Mouse (Mus musculus) heart, embryonic 16.5 days (tissue): ENCODE data around the gene Bco1. TPM values are rescaled to one million over a fixed set of nuclear protein-coding genes. Genes with fewer than 3 reads are reported as not detected.
A peak's percentile ranks its signal among the peaks of the same experiment; 100 is the strongest.

Experiments
- ATAC-seq: fragments of 200-750 bp; cut with Nextera tagmentation; replicated peaks from 2 replicates; pipeline ENCODE4 v1.8.0; 2017; ENCODE audit warnings: moderate number of reproducible peaks; ENCODE audit not compliant: insufficient read depth, low FRiP score; ENCODE audit errors: extremely low read depth
- H3K27ac ChIP-seq: fragments of 300-500 bp; sonication (generic); 2 replicates; pipeline ENCODE4 v1.5.1; 2014; ENCODE audit warnings: mild to moderate bottlenecking, low read length, control low read depth, moderate library complexity
- H3K27me3 ChIP-seq: fragments of 300-500 bp; sonication (generic); 2 replicates; pipeline ENCODE4 v1.6.1; 2014; ENCODE audit warnings: low read length, mixed read lengths; ENCODE audit not compliant: control insufficient read depth, insufficient read depth
- H3K36me3 ChIP-seq: fragments of 300-500 bp; sonication (generic); 2 replicates; pipeline ENCODE4 v1.6.1; 2014; ENCODE audit not compliant: control insufficient read depth, insufficient read depth
- H3K4me1 ChIP-seq: fragments of 300-500 bp; sonication (generic); 2 replicates; pipeline ENCODE4 v1.6.1; 2014; ENCODE audit warnings: low read length, mixed read lengths; ENCODE audit not compliant: control insufficient read depth, insufficient read depth
- H3K4me2 ChIP-seq: fragments of 300-500 bp; sonication (generic); 2 replicates; pipeline ENCODE4 v1.6.1; 2014; ENCODE audit warnings: low read depth, mild to moderate bottlenecking, control low read depth, low read length
- H3K4me3 ChIP-seq: fragments of 300-500 bp; sonication (generic); 2 replicates; pipeline ENCODE4 v1.5.1; 2014; ENCODE audit warnings: mild to moderate bottlenecking, control low read depth, low read length
- H3K9ac ChIP-seq: fragments of 300-500 bp; sonication (generic); 2 replicates; pipeline ENCODE4 v1.6.1; 2014; ENCODE audit warnings: low read length, control low read depth
- H3K9me3 ChIP-seq: fragments of 300-500 bp; sonication (generic); replicated peaks from 2 replicates; pipeline ENCODE4 v1.6.1; 2016; ENCODE audit warnings: low read length; ENCODE audit not compliant: control insufficient read depth
- WGBS: fragments of 180-500 bp; shearing (Covaris S2); extraction: QIAGEN DNeasy Blood & Tissue Kit; methylation state at CpG from one replicate; pipeline ENCODE4 v1.1.7; 2014; 5-methylcytosine and 5-hydroxymethylcytosine counted together
- polyA plus RNA-seq: library from polyadenylated mRNA; unstranded; fragments of >200 nt; fragmentation: Nextera tagmentation; extraction: Ambion mirVana; gene quantifications from 2 replicates; pipeline ENCODE4 v1.2.1, GENCODE M21; 2015

Bco1 gene
- polyA plus RNA-seq, 1 experiment from 2014 or later = not detected

GRCm38 (mm10) chr8:117168378-117168777, 72.7 kb downstream of the Bco1 start:
- 56% methylated on average over 9 of the region's 9 CpGs for whole genome bisulfite sequencing
- Histone ChIP-seq H3K9ac (no peak overlapping the region), H3K36me3 (no peaks in the 10 kb centered on the region), H3K4me2 (no peak overlapping the region), H3K9me3 (no peaks in the 10 kb centered on the region), H3K27ac (no peak overlapping the region), H3K4me3 (no peak overlapping the region), H3K27me3 (no peaks in the 10 kb centered on the region), H3K4me1 (peaks cover 12% of the 10 kb centered on the region)
- no peak; the same call in 1 of the 2 replicates for ATAC-seq

- H3K36me3 ChIP-seq = no peaks in the 10 kb centered on the region
- H3K9me3 ChIP-seq = no peaks in the 10 kb centered on the region
- 77% methylated on average over 3 of the region's 3 CpGs for WGBS
- no peak overlapping the region for H3K4me2 ChIP-seq
- H3K9ac ChIP-seq = no peak overlapping the region
- no peaks in the 10 kb centered on the region for H3K27me3 ChIP-seq
- H3K4me1 ChIP-seq = peaks cover 12% of the 10 kb centered on the region
- no peak for ATAC-seq
- no peak overlapping the region for H3K4me3 ChIP-seq
- H3K27ac ChIP-seq = no peak overlapping the region
Measured at GRCm38 (mm10) chr8:117171826-117172225, 76.2 kb downstream of the Bco1 start.

DNA sequence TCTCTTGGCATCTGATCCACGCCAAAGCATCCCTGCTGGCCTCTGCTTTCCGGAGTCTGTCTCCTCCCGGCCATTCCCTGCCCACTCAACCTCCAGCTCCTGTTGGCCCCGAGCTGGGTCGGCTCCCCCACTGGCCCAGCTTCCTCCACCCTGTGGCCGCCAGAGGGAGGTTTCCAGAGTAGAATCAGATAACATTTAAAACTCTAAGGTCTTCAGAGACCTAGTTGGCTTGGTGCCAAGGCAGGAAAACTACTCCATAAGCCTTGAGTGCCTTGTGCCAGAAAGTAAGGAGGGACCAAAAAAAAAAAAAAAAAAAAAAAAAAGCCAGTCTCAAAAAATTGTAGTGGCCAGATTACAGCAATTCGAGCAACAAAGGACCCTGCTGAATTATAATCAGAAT, 77.2 kb downstream of the Bco1 start:
- ATAC-seq = peak; percentile 44; the same call in 1 of the 2 replicates
- Histone ChIP-seq H3K36me3 (no peaks in the 10 kb centered on the region), H3K9me3 (no peaks in the 10 kb centered on the region), H3K4me2 (no peak overlapping the region), H3K4me1 (peaks cover 10% of the 10 kb centered on the region), H3K27me3 (no peaks in the 10 kb centered on the region), H3K27ac (no peak overlapping the region), H3K9ac (no peak overlapping the region), H3K4me3 (no peak overlapping the region)
- 20% methylated on average over 7 of the region's 7 CpGs for WGBS

DNA sequence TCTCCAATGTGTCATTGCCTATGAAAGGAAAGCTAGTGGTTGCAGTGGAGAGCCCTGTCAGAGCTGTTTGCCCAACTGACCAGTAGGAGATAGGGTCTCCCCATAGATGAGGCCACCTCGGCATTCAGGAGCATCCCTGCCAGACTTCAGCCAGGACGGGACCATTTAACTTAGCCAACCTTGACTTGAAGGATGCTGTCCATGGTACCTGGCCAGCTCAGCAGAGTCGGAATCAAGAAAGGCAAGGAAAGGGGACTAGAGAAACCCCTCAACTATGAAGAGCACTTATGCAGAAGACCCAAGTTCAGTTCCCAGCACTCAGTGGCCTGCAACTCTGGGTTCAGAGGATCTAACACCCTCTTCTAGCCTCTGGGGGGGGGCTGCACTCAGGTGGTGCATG, 78.0 kb downstream of the Bco1 start:
- Histone ChIP-seq H3K4me1 (peaks cover 4% of the 10 kb centered on the region), H3K36me3 (no peaks in the 10 kb centered on the region), H3K9me3 (no peaks in the 10 kb centered on the region), H3K4me2 (no peak overlapping the region), H3K27ac (no peak overlapping the region), H3K27me3 (no peaks in the 10 kb centered on the region), H3K4me3 (no peak overlapping the region), H3K9ac (no peak overlapping the region)
- ATAC-seq = no peak
- 67% methylated on average over 3 of the region's 3 CpGs for WGBS

DNA sequence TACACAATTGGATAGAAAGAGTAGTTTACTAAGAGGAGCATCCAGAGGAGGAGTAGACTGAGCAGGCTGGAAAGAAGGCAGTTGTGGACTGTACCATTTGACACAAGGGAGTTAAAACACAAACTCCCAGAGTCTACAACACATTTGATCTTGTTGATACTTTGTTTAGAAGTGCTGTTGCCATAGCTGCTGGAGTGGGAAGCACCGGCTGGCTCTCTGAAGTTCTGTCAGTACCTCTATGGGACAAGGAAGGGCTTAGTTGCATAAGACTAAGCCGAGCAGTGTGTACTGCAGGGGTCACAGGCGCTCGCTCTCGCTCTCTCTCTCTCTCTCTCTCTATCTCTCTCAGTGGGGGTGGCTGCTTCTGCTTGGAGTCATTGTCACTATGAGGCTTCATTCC, 78.9 kb downstream of the Bco1 start:
- Histone ChIP-seq H3K27ac (no peak overlapping the region), H3K9ac (no peak overlapping the region), H3K4me1 (peaks cover 4% of the 10 kb centered on the region), H3K9me3 (no peaks in the 10 kb centered on the region), H3K27me3 (no peaks in the 10 kb centered on the region), H3K4me2 (no peak overlapping the region), H3K36me3 (no peaks in the 10 kb centered on the region), H3K4me3 (no peak overlapping the region)
- ATAC-seq = no peak
- WGBS = 81% methylated on average over 5 of the region's 5 CpGs

DNA sequence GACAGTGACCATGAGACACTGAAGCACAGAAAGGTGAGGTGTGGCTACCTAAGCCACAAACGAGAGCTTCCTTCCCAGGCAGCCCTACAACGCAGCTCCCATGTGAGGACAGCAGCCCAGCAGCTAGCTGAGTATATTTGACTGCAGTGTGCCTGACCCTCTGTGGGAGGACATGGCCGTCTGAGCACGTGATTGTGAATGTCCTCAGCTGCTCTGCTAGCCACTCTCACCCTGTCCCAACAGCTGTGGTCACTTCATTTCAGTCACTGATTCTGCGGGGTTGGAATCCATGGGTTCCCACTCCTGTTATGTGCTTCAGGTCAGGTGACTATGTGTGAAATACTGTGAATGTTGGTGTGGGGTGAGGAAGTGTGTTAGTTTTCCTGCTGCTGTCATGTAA, 80.7 kb downstream of the Bco1 start:
- Histone ChIP-seq H3K27me3 (no peaks in the 10 kb centered on the region), H3K36me3 (no peaks in the 10 kb centered on the region), H3K4me1 (peaks cover 4% of the 10 kb centered on the region), H3K9ac (no peak overlapping the region), H3K4me3 (no peak overlapping the region), H3K27ac (no peak overlapping the region), H3K4me2 (no peak overlapping the region), H3K9me3 (no peaks in the 10 kb centered on the region)
- WGBS = 65% methylated on average over 5 of the region's 5 CpGs
- no peak for ATAC-seq

DNA sequence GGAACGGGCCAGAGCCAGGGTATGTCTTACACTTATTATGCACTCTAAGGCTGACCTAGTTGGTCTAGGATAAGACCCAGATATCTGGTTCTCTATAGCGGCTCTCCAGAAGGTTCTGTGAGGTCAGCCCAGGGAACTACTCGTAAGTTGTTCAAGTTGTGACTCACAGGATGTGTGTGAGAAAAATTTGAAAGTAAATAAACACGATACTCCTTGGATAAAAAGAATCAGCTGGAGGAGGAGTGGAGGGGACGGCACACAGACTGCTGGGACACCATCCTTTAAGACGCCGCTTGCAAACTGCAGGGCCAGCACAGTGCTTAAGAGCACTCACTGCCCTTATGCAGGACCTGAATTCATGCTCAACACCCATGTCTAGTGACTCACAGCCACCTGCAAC, 81.6 kb downstream of the Bco1 start:
- Histone ChIP-seq H3K4me2 (no peak overlapping the region), H3K9ac (no peak overlapping the region), H3K27me3 (no peaks in the 10 kb centered on the region), H3K9me3 (no peaks in the 10 kb centered on the region), H3K27ac (no peak overlapping the region), H3K36me3 (no peaks in the 10 kb centered on the region), H3K4me1 (peaks cover 4% of the 10 kb centered on the region), H3K4me3 (no peak overlapping the region)
- ATAC-seq = no peak
- 74% methylated on average over 7 of the region's 7 CpGs for WGBS

DNA sequence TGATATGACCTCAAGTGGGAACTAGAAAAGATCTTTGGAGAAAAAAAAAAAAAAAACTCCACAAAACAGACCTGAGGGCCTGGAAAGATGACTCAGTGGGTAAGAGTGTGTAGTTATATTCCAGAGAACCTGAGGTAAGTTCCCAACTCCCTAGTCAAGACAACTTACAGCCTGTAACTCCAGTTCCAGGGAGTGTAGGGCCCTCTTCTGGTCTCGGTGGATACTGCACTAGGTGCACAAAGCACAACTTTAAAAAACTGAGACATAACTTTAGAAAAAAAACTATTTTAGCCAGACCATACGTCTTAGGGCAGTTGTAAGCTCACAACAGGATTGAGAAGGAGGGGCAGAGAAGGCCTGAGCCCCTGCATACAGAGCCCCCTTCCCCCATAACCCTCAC, 82.4 kb downstream of the Bco1 start:
- ATAC-seq = no peak
- Histone ChIP-seq H3K4me3 (no peak overlapping the region), H3K27ac (no peak overlapping the region), H3K9ac (no peak overlapping the region), H3K9me3 (no peaks in the 10 kb centered on the region), H3K27me3 (no peaks in the 10 kb centered on the region), H3K4me2 (no peak overlapping the region), H3K36me3 (no peaks in the 10 kb centered on the region), H3K4me1 (no peaks in the 10 kb centered on the region)
- WGBS = 85% methylated on average over 2 of the region's 2 CpGs

- no peak for ATAC-seq
- Histone ChIP-seq H3K9ac (no peak overlapping the region), H3K27ac (no peak overlapping the region), H3K9me3 (no peaks in the 10 kb centered on the region), H3K4me3 (no peak overlapping the region), H3K36me3 (peaks cover under 1% of the 10 kb centered on the region; the same call in 1 of the 2 replicates), H3K4me1 (no peaks in the 10 kb centered on the region), H3K4me2 (no peak overlapping the region), H3K27me3 (no peaks in the 10 kb centered on the region)
- WGBS = 78% methylated on average over 6 of the region's 6 CpGs
Measured at GRCm38 (mm10) chr8:117178676-117179075, 83.0 kb downstream of the Bco1 start.

- Histone ChIP-seq H3K27ac (no peak overlapping the region), H3K4me1 (no peaks in the 10 kb centered on the region), H3K4me2 (no peak overlapping the region), H3K9me3 (no peaks in the 10 kb centered on the region), H3K4me3 (no peak overlapping the region), H3K36me3 (peaks cover 23% of the 10 kb centered on the region), H3K9ac (no peak overlapping the region), H3K27me3 (no peaks in the 10 kb centered on the region)
- ATAC-seq = no peak
- 99% methylated on average over 4 of the region's 4 CpGs for WGBS
Measured at GRCm38 (mm10) chr8:117182746-117183145, 87.1 kb downstream of the Bco1 start.
